Mouse (Mus musculus) heart, postnatal 4 days (tissue): ENCODE data around the gene Abcc10. TPM values are rescaled to one million over a fixed set of nuclear protein-coding genes. Genes with fewer than 3 reads are reported as not detected.

Experiments used
- DNase-seq: peaks from one replicate; pipeline ENCODE4 v3.0.0; 2021
- total RNA-seq, 2 experiments: library from RNA; stranded (reverse); gene quantifications; 2 replicates each; pipeline ENCODE4 v1.2.3; 2021

Gene Abcc10
- total RNA-seq, 2 experiments from 2014 or later: 5.1 to 5.8 TPM

- no peak for DNase-seq
Observed at GRCm38 (mm10) chr17:46258279-46259053, 69.7 kb downstream of the Abcc10 start.

- no peak for DNase-seq
Observed at GRCm38 (mm10) chr17:46255147-46255546, 73.0 kb downstream of the Abcc10 start.

- DNase-seq: no peak
Observed at GRCm38 (mm10) chr17:46254106-46254505, 74.0 kb downstream of the Abcc10 start.

- DNase-seq: peak; percentile 92
Observed at GRCm38 (mm10) chr17:46253452-46254084, 74.6 kb downstream of the Abcc10 start, which contains the start of gene Lrrc73. Gene Lrrc73, plus strand, starts transcription at chr17:46253531.

Other genes with a start within 250 kb of the Abcc10 start
- 100 to 1,000 TPM; 106 to 110 TPM for gene Mrps18a, start 217.4 kb downstream of the Abcc10 start, total RNA-seq
- 1 to 10 TPM; 1.5 to 2.8 TPM for gene Rsph9, start 184.1 kb downstream of the Abcc10 start, total RNA-seq
- 10 to 100 TPM; 16.2 to 17.5 TPM for gene Mad2l1bp, start 174.8 kb downstream of the Abcc10 start, total RNA-seq
- gene Gtpbp2, start 167.3 kb downstream of the Abcc10 start, total RNA-seq: 10 to 100 TPM; 78.1 to 84.9 TPM
- gene Polh, start 125.7 kb downstream of the Abcc10 start, total RNA-seq: 10 to 100 TPM; 20.3 to 21.7 TPM
- gene Xpo5, start 125.6 kb downstream of the Abcc10 start, total RNA-seq: 10 to 100 TPM; 26.9 to 28.7 TPM
- 10 to 100 TPM; 26.2 to 30.5 TPM for gene Polr1c, start 80.3 kb downstream of the Abcc10 start, total RNA-seq
- 10 to 100 TPM; 64.6 TPM for gene Yipf3, start 80.3 kb downstream of the Abcc10 start, total RNA-seq
- under 1 TPM; 0.81 to 0.90 TPM for gene Lrrc73, start 74.8 kb downstream of the Abcc10 start, total RNA-seq
- gene Tjap1, start 45.3 kb downstream of the Abcc10 start, total RNA-seq: 10 to 100 TPM; 55.0 to 59.0 TPM
- gene Dlk2, start 30.9 kb downstream of the Abcc10 start, total RNA-seq: 1 to 10 TPM in 1 of 2 experiments, under 1 TPM in 1; 0.95 to 1.1 TPM
- 10 to 100 TPM; 24.2 to 25.8 TPM for gene Zfp318, start 55.4 kb upstream of the Abcc10 start, total RNA-seq
- gene Crip3, start 100.6 kb upstream of the Abcc10 start, total RNA-seq: under 1 TPM; 0.36 to 0.52 TPM
- gene Slc22a7, start 110.1 kb upstream of the Abcc10 start, total RNA-seq: not detected
- gene Ttbk1, start 159.3 kb upstream of the Abcc10 start, total RNA-seq: under 1 TPM; 0.33 to 0.45 TPM
- 10 to 100 TPM in 1 of 2 experiments, 1 to 10 TPM in 1; 9.5 to 10.2 TPM for gene Dnph1, start 168.4 kb upstream of the Abcc10 start, total RNA-seq
- 10 to 100 TPM; 12.0 to 12.6 TPM for gene Cul9, start 218.0 kb upstream of the Abcc10 start, total RNA-seq
- 100 to 1,000 TPM; 184 to 210 TPM for gene Srf, start 227.8 kb upstream of the Abcc10 start, total RNA-seq